ENCODE assay signal across 14 mouse cellular contexts in genomic region chr11:21550222-21551173, GRCm38 (mm10). TPM values are rescaled to one million over a fixed set of nuclear protein-coding genes. Genes with fewer than 3 reads are reported as not detected.
A peak's percentile ranks its signal among the peaks of the same experiment; 100 is the strongest.
DNase-seq lines count a peak whose midpoint lies in the region; ATAC-seq and TF ChIP-seq lines count a peak whose summit lies in the region.
"Had no signal": no experiment of that assay in that cellular context is flagged by ENCODE, and none has a peak within 500 bp of the region (broad histone marks: within the 10 kb centered on the region; RNA-seq: fewer than 3 reads in every experiment).

No protein-coding gene starts in this region.

- 79% methylated on average over 12 of the region's 12 CpGs for WGBS in kidney, embryonic 14.5 days

- no peak overlapping the region for H3K9ac ChIP-seq in kidney, embryonic 14.5 days (ENCODE audit: low read depth, low read length)
- peak overlapping the region; percentile 73 for H3K9ac ChIP-seq in CH12.LX (ENCODE audit: insufficient read depth, low read depth)
- H3K9ac ChIP-seq: limb, embryonic 15.5 days had no signal

- no peaks in the 10 kb centered on the region for H3K36me3 ChIP-seq in kidney, embryonic 14.5 days (ENCODE audit: control insufficient read depth, insufficient read depth, low read length)
- H3K36me3 ChIP-seq in CH12.LX (replicated peaks in 1 of 2; ENCODE audit: control insufficient read depth in 1 of 2, insufficient read depth in 1 of 2, low read length in 1 of 2), result peaks cover 0 to 5% of the 10 kb centered on the region in 2 experiments
- H3K36me3 ChIP-seq: limb, embryonic 15.5 days had no signal

- H3K27me3 ChIP-seq in kidney, embryonic 14.5 days (ENCODE audit: control insufficient read depth, insufficient read depth, low read length), result no peaks in the 10 kb centered on the region
- no peaks in the 10 kb centered on the region for H3K27me3 ChIP-seq in CH12.LX (replicated peaks)
- H3K27me3 ChIP-seq: limb, embryonic 15.5 days had no signal

- ATAC-seq in kidney, embryonic 14.5 days (ENCODE audit: low FRiP score, low TSS enrichment), result no peak
- ATAC-seq in megakaryocyte, adult 5-6 weeks (ENCODE audit: poor library complexity, severe bottlenecking), result peak; percentile 43; the same call in 1 of the 2 replicates

- 0 out of 2 replicates have a peak overlapping the region, but pooled peaks have one; percentile 14 for H3K27ac ChIP-seq in kidney, embryonic 14.5 days (ENCODE audit: low read depth, low read length)
- peak overlapping the region; percentile 59 for H3K27ac ChIP-seq in CH12.LX (ENCODE audit: insufficient read depth, low read depth)
- H3K27ac ChIP-seq: limb, embryonic 15.5 days had no signal

- no peak overlapping the region for H3K4me2 ChIP-seq in kidney, embryonic 14.5 days (replicated peaks; ENCODE audit: low read depth, low read length)
- peak overlapping the region; percentile 90 for H3K4me2 ChIP-seq in CH12.LX (ENCODE audit: insufficient read depth, low read depth, poor library complexity, severe bottlenecking)
- H3K4me2 ChIP-seq: limb, embryonic 15.5 days; midbrain, embryonic 11.5 days had no signal

- H3K4me3 ChIP-seq in kidney, embryonic 14.5 days (ENCODE audit: low read length), result no peak overlapping the region
- peak overlapping the region in 2 of 3 experiments; percentile 9 to 12 for H3K4me3 ChIP-seq in CH12.LX (replicated peaks in 1 of 3; ENCODE audit: low read depth in 2 of 3, low read length in 2 of 3, poor library complexity in 1 of 3)
- H3K4me3 ChIP-seq: limb, embryonic 15.5 days had no signal

- TF ChIP-seq CTCF in CH12.LX (conservative IDR thresholded peaks at IDR 0.05 in 1 of 2, IDR thresholded peaks at IDR 0.05 in 1 of 2; ENCODE audit: low read depth in 2 of 2, low read length in 2 of 2), result no peak

- no peaks in the 10 kb centered on the region for H3K4me1 ChIP-seq in kidney, embryonic 14.5 days (ENCODE audit: control insufficient read depth, insufficient read depth, low read length)
- peaks cover 11 to 30% of the 10 kb centered on the region in 2 experiments for H3K4me1 ChIP-seq in CH12.LX (ENCODE audit: control insufficient read depth in 1 of 2, insufficient read depth in 2 of 2)
- H3K4me1 ChIP-seq: limb, embryonic 15.5 days had no signal

- intact Hi-C loops in heart, postnatal 25 days (cut with DNase I), result no loop called here

- TF ChIP-seq EP300 in CH12.LX (IDR thresholded peaks at IDR 0.05; ENCODE audit: low read length), result no peak

- no peaks in the 10 kb centered on the region for H3K79me2 ChIP-seq in CH12.LX (replicated peaks; ENCODE audit: control insufficient read depth, extremely low read depth, insufficient read depth, poor library complexity, severe bottlenecking)

- peak; percentile 27; the same call in 1 of the 2 replicates for TF ChIP-seq POLR2A in CH12.LX (IDR thresholded peaks at IDR 0.05; ENCODE audit: low read depth, low read length)

- no peaks in the 10 kb centered on the region for H3K9me3 ChIP-seq in kidney, embryonic 14.5 days (ENCODE audit: control insufficient read depth, low read length)
- no peaks in the 10 kb centered on the region for H3K9me3 ChIP-seq in CH12.LX (replicated peaks; ENCODE audit: low read length)
- H3K9me3 ChIP-seq: limb, embryonic 15.5 days had no signal

- in situ Hi-C loops in CH12.LX (cut with MboI; ENCODE audit: low pct_ligation_motif_present, low pct_unique_long_range_greater_than_20kb, low sequenced_read_pairs), result no loop called here

- DNase-seq in kidney, postnatal 4 days, result no peak
- DNase-seq in CH12.LX (ENCODE audit: extremely low read depth), result no peak
- DNase-seq in induced T-regulatory cell, adult 2 months (ENCODE audit: low read depth), result peak; percentile 30
- no peak for DNase-seq in yolk sac, embryonic 10.5 days (ENCODE audit: low spot score)
- DNase-seq in heart, postnatal 25 days (ENCODE audit: low spot score), result no peak
- no peak for DNase-seq in cerebellum, adult 11-12 months
- DNase-seq: adrenal gland, adult 2 months; heart, adult 11 months; heart, postnatal 36 days; right cerebral cortex, postnatal 25 days had no signal

- TF ChIP-seq RAD21 in CH12.LX (IDR thresholded peaks at IDR 0.05; ENCODE audit: low read depth, low read length), result no peak

- dilution Hi-C loops in CH12.LX (cut with MboI; ENCODE audit: extremely low pct_ligation_motif_present, extremely low pct_unique_long_range_greater_than_20kb, low sequenced_read_pairs), result no loop called here

TF ChIP-seq in CH12.LX, 34 proteins besides CTCF, POLR2A, EP300 and RAD21:
- TF ChIP-seq MAX (IDR thresholded peaks at IDR 0.05; ENCODE audit: low read length) (no peak; the same call in 1 of the 2 replicates), IRF4 (IDR thresholded peaks at IDR 0.05; ENCODE audit: low read depth, low read length) (0 out of 2 replicates have a peak, but pooled peaks have one; percentile 21), MEF2A (IDR thresholded peaks at IDR 0.05; ENCODE audit: borderline replicate concordance, low read depth, low read length) (no peak), MYC (IDR thresholded peaks at IDR 0.05; ENCODE audit: low read depth, low read length) (no peak), USF2 (conservative IDR thresholded peaks at IDR 0.05; ENCODE audit: low read depth, low read length) (0 out of 2 replicates have a peak, but pooled peaks have one; percentile 7), CHD2 (IDR thresholded peaks at IDR 0.05; ENCODE audit: low read length) (peak; percentile 53; the same call in 1 of the 2 replicates), BHLHE40 (IDR thresholded peaks at IDR 0.05; ENCODE audit: low read depth, low read length) (peak; percentile 61), TCF12 (IDR thresholded peaks at IDR 0.05; ENCODE audit: low read depth, low read length) (peak; percentile 32; the same call in 1 of the 2 replicates), TBP (conservative IDR thresholded peaks at IDR 0.05; ENCODE audit: low read depth, low read length) (peak; percentile 60; the same call in 1 of the 2 replicates)

RNA-seq across cellular contexts. Expression of gene Wdpcp, which starts 21.5 kb away (rescaled TPM):
- 6.7 and 11.4 TPM in 2 replicates for polyA plus RNA-seq in kidney, embryonic 14.5 days (2014; fragmentation: Nextera tagmentation; extraction: Ambion mirVana)
- total RNA-seq in CH12.LX (2012; rRNA removed), result 2.0 and 3.2 TPM in 2 replicates
- total RNA-seq in CH12.LX (2014; rRNA removed), result 3.7 and 4.8 TPM in 2 replicates
- polyA plus RNA-seq in CH12.LX (2012; ENCODE audit: insufficient read length, low read depth), result 2.9 and 5.6 TPM in 2 replicates
- 3.6 and 4.5 TPM in 2 replicates for total RNA-seq in megakaryocyte, adult 5-6 weeks (2015)
- total RNA-seq in megakaryocyte, adult 5-6 weeks (2017), result 4.1 and 9.8 TPM in 2 replicates
- total RNA-seq in heart, postnatal 25 days (2021), result 1 to 10 TPM; 3.7 to 4.0 TPM

RNA-seq across cellular contexts. Expression of gene Mdh1, which starts 21.7 kb away (rescaled TPM):
- 521 and 608 TPM in 2 replicates for polyA plus RNA-seq in kidney, embryonic 14.5 days (2014; fragmentation: Nextera tagmentation; extraction: Ambion mirVana)
- 233 and 243 TPM in 2 replicates for total RNA-seq in CH12.LX (2012; rRNA removed)
- 440 and 456 TPM in 2 replicates for total RNA-seq in CH12.LX (2014; rRNA removed)
- polyA plus RNA-seq in CH12.LX (2012; ENCODE audit: insufficient read length, low read depth), result 311 and 385 TPM in 2 replicates
- total RNA-seq in megakaryocyte, adult 5-6 weeks (2015), result 139 and 142 TPM in 2 replicates
- 69.3 and 90.9 TPM in 2 replicates for total RNA-seq in megakaryocyte, adult 5-6 weeks (2017)
- total RNA-seq in heart, postnatal 25 days (2021), result 1,000 to 10,000 TPM; 2,362 to 2,650 TPM

Comparison
In these comparisons a context has a peak if more than half of its experiments do, and no peak if none do; other contexts are left out.
1. RNA of gene Mdh1, which starts 21.7 kb away (total RNA-seq): 2,362 to 2,650 TPM in heart, postnatal 25 days; 233 to 456 TPM in CH12.LX and 69.3 to 142 TPM in megakaryocyte, adult 5-6 weeks; every median in the first group is over 4 times any median in the second.